Mouse (Mus musculus) CH12.LX (cell line): ENCODE data around the gene Ghdc. TPM values are rescaled to one million over a fixed set of nuclear protein-coding genes. Genes with fewer than 3 reads are reported as not detected.
A peak's percentile ranks its signal among the peaks of the same experiment; 100 is the strongest.

ENCODE experiments used
- DNase-seq: peaks from one replicate; pipeline ENCODE4 v3.0.0-alpha.2; 2013; ENCODE audit errors: extremely low read depth
- H3K27ac ChIP-seq: 2 replicates; pipeline ENCODE4 v1.5.1; 2012; ENCODE audit warnings: low read depth, mild to moderate bottlenecking, control low read depth, moderate library complexity; ENCODE audit not compliant: insufficient read depth
- H3K27me3 ChIP-seq: replicated peaks from 2 replicates; pipeline ENCODE3; 2012; ENCODE audit warnings: inconsistent platforms
- H3K36me3 ChIP-seq, 2 experiments: replicated peaks in 1 of 2; 2 replicates each; pipeline versions ENCODE3 to v1.6.1; 2012; ENCODE audit warnings: inconsistent platforms in 1 of 2, low read length in 1 of 2, mild to moderate bottlenecking in 1 of 2, mixed read lengths in 1 of 2, moderate library complexity in 1 of 2; ENCODE audit not compliant: control insufficient read depth in 1 of 2, insufficient read depth in 1 of 2
- H3K4me1 ChIP-seq, 2 experiments: 2 replicates each; pipeline ENCODE4 v1.6.1; 2012; ENCODE audit warnings: inconsistent platforms in 1 of 2, moderate library complexity in 1 of 2; ENCODE audit not compliant: insufficient read depth in 2 of 2, control insufficient read depth in 1 of 2
- H3K4me2 ChIP-seq: 2 replicates; pipeline ENCODE4 v1.6.1; 2012; ENCODE audit warnings: low read depth, mild to moderate bottlenecking, control low read depth; ENCODE audit not compliant: poor library complexity, insufficient read depth, severe bottlenecking
- H3K4me3 ChIP-seq, 3 experiments: fragments of 150-350 bp in 1 of 3; sonication (generic) in 1 of 3; replicated peaks in 1 of 3; 2 replicates each; pipeline versions ENCODE3 to v1.5.1; 2011 to 2012; ENCODE audit warnings: low read depth in 2 of 3, low read length in 2 of 3, mild to moderate bottlenecking in 2 of 3, moderate library complexity in 2 of 3, control low read depth in 1 of 3, improper control_type of control experiment in 1 of 3, inconsistent platforms in 1 of 3, mixed read lengths in 1 of 3; ENCODE audit not compliant: poor library complexity in 1 of 3
- H3K79me2 ChIP-seq: replicated peaks from 2 replicates; pipeline ENCODE4 v1.6.1; 2012; ENCODE audit warnings: mild to moderate bottlenecking, moderate library complexity; ENCODE audit not compliant: control insufficient read depth, poor library complexity, insufficient read depth, severe bottlenecking; ENCODE audit errors: extremely low read depth
- H3K9ac ChIP-seq: 2 replicates; pipeline ENCODE4 v1.6.1; 2012; ENCODE audit warnings: low read depth, mild to moderate bottlenecking, control low read depth, moderate library complexity; ENCODE audit not compliant: insufficient read depth
- H3K9me3 ChIP-seq: replicated peaks from 2 replicates; pipeline ENCODE3; 2012; ENCODE audit warnings: low read length, inconsistent platforms, mixed read lengths
- BHLHE40 ChIP-seq: IDR thresholded peaks from 2 replicates; pipeline ENCODE4 v1.6.1; 2011; ENCODE audit warnings: mild to moderate bottlenecking, low read depth, low read length, improper control_type of control experiment
- CHD1 ChIP-seq: IDR thresholded peaks from 2 replicates; pipeline ENCODE4 v1.6.1; 2012; ENCODE audit warnings: low read depth, low read length, improper control_type of control experiment, inconsistent platforms
- CHD2 ChIP-seq: IDR thresholded peaks from 2 replicates; pipeline ENCODE4 v1.6.1; 2011; ENCODE audit warnings: low read length, improper control_type of control experiment
- CTCF ChIP-seq, 2 experiments: IDR thresholded peaks in 1 of 2; conservative IDR thresholded peaks in 1 of 2; 2 replicates each; pipeline ENCODE4 v1.5.1; 2011 to 2012; ENCODE audit warnings: low read depth in 2 of 2, low read length in 2 of 2, improper control_type of control experiment in 1 of 2, inconsistent platforms in 1 of 2, mild to moderate bottlenecking in 1 of 2, moderate library complexity in 1 of 2
- ELF1 ChIP-seq: IDR thresholded peaks from 2 replicates; pipeline ENCODE4 v1.6.1; 2014; ENCODE audit warnings: low read depth, mild to moderate bottlenecking, inconsistent platforms, low read length, improper control_type of control experiment
- EP300 ChIP-seq: IDR thresholded peaks from 2 replicates; pipeline ENCODE4 v1.6.1; 2011; ENCODE audit warnings: low read length, improper control_type of control experiment
- ETS1 ChIP-seq: conservative IDR thresholded peaks from 2 replicates; pipeline ENCODE4 v1.6.1; 2012; ENCODE audit warnings: low read depth, mild to moderate bottlenecking, inconsistent platforms, low read length, improper control_type of control experiment, moderate library complexity
- HCFC1 ChIP-seq: IDR thresholded peaks from 2 replicates; pipeline ENCODE4 v1.6.1; 2012; ENCODE audit warnings: low read depth, mild to moderate bottlenecking, inconsistent platforms, low read length, improper control_type of control experiment
- IRF4 ChIP-seq: IDR thresholded peaks from 2 replicates; pipeline ENCODE4 v1.6.1; 2014; ENCODE audit warnings: low read depth, mild to moderate bottlenecking, inconsistent platforms, low read length, improper control_type of control experiment
- JUND ChIP-seq: conservative IDR thresholded peaks from 2 replicates; pipeline ENCODE4 v1.6.1; 2011; ENCODE audit warnings: low read depth, low read length, improper control_type of control experiment
- KAT2A ChIP-seq: IDR thresholded peaks from 2 replicates; pipeline ENCODE4 v1.6.1; 2012; ENCODE audit warnings: low read length, improper control_type of control experiment, inconsistent platforms; ENCODE audit not compliant: insufficient replicate concordance
- MAFK ChIP-seq: IDR thresholded peaks from 2 replicates; pipeline ENCODE4 v1.6.1; 2011; ENCODE audit warnings: low read length, improper control_type of control experiment; ENCODE audit not compliant: insufficient replicate concordance
- MAX ChIP-seq: IDR thresholded peaks from 2 replicates; pipeline ENCODE4 v1.6.1; 2011; ENCODE audit warnings: low read length, improper control_type of control experiment
- MAZ ChIP-seq: IDR thresholded peaks from 2 replicates; pipeline ENCODE4 v1.6.1; 2012; ENCODE audit warnings: low read depth, mild to moderate bottlenecking, inconsistent platforms, low read length, improper control_type of control experiment, moderate library complexity
- MEF2A ChIP-seq: IDR thresholded peaks from 2 replicates; pipeline ENCODE4 v1.6.1; 2014; ENCODE audit warnings: low read depth, mild to moderate bottlenecking, inconsistent platforms, low read length, improper control_type of control experiment, borderline replicate concordance
- NELFE ChIP-seq: IDR thresholded peaks from 2 replicates; pipeline ENCODE4 v1.6.1; 2011; ENCODE audit warnings: low read depth, low read length, improper control_type of control experiment
- PAX5 ChIP-seq: IDR thresholded peaks from 2 replicates; pipeline ENCODE4 v1.6.1; 2012; ENCODE audit warnings: low read length, inconsistent platforms, mixed read lengths
- POLR2A ChIP-seq: IDR thresholded peaks from 2 replicates; pipeline ENCODE4 v1.6.1; 2011; ENCODE audit warnings: low read depth, mild to moderate bottlenecking, improper control_type of control experiment, low read length
- SMC3 ChIP-seq: IDR thresholded peaks from 2 replicates; pipeline ENCODE4 v1.6.1; 2011; ENCODE audit warnings: low read depth, low read length, improper control_type of control experiment
- TCF12 ChIP-seq: IDR thresholded peaks from 2 replicates; pipeline ENCODE4 v1.6.1; 2014; ENCODE audit warnings: low read depth, mild to moderate bottlenecking, inconsistent platforms, low read length, improper control_type of control experiment
- USF2 ChIP-seq: conservative IDR thresholded peaks from 2 replicates; pipeline ENCODE4 v1.6.1; 2011; ENCODE audit warnings: low read depth, low read length, improper control_type of control experiment
- ZC3H11A ChIP-seq: IDR thresholded peaks from 2 replicates; pipeline ENCODE4 v1.6.1; 2012; ENCODE audit warnings: low read depth, mild to moderate bottlenecking, inconsistent platforms, low read length, improper control_type of control experiment
- ZKSCAN1 ChIP-seq: IDR thresholded peaks from 2 replicates; pipeline ENCODE4 v1.6.1; 2012; ENCODE audit warnings: low read depth, inconsistent platforms, low read length, improper control_type of control experiment, borderline replicate concordance
- ZMIZ1 ChIP-seq: IDR thresholded peaks from 2 replicates; pipeline ENCODE4 v1.6.1; 2012; ENCODE audit warnings: low read depth, mild to moderate bottlenecking, inconsistent platforms, low read length, improper control_type of control experiment
- ZNF384 ChIP-seq: IDR thresholded peaks from 2 replicates; pipeline ENCODE4 v1.6.1; 2012; ENCODE audit warnings: low read depth, low read length, improper control_type of control experiment, inconsistent platforms
- dilution Hi-C: fragments of 300-500 bp; cut with MboI; formaldehyde crosslinking; loops from 2 replicates; pipeline ENCODE4 v1.14.3; 2020; ENCODE audit warnings: low sequenced_read_pairs; ENCODE audit not compliant: extremely low pct_unique_long_range_greater_than_20kb, extremely low pct_ligation_motif_present
- in situ Hi-C: fragments of 300-500 bp; cut with MboI; formaldehyde crosslinking; loops from 3 replicates; pipeline ENCODE4 v1.14.3; 2019; ENCODE audit warnings: low sequenced_read_pairs, low pct_ligation_motif_present, low pct_unique_long_range_greater_than_20kb, mixed read lengths
- polyA plus RNA-seq: library from polyadenylated mRNA; unstranded; fragments of >175 nt; gene quantifications from 2 replicates; pipeline ENCODE4 v1.2.1, GENCODE M21; 2012; ENCODE audit warnings: low read depth; ENCODE audit not compliant: insufficient read length
- total RNA-seq, 2 experiments: library from RNA; depleted of rRNA; stranded (reverse); fragments of 300-350 nt in 1 of 2; fragments of >200 nt in 1 of 2; gene quantifications; 2 replicates each; pipeline ENCODE4 v1.2.3; 2012 to 2014

The Ghdc gene
- total and polyA plus RNA-seq, 3 experiments, result 10.9 to 17.9 (median 16.6) TPM

DNA sequence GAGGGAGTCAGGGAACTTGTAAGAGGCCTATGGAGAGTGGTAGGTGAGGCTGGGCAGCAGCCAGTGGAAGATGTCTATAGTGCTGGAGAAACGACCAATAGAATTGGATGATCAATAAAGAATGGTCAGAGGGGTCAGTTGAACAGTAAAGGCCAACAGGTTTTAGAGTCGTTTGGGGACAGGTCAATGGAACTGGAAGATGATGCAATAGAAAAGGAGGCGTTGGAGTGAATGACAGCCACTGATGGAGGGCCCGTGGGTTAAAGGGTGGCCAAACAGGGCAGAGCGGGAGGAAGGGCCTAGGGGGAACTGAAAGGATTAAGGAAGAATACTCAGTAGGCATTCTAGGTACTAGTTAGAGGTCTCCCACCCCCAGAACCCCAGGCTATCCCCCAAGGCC, 23.6 kb downstream of the Ghdc start:
- H3K4me1 ChIP-seq, result 0 out of 4 replicates have a peak, but pooled peaks cover 0 to 3% of the 10 kb centered on the region in 2 experiments
- DNase-seq, result no peak
- peaks cover 3% of the 10 kb centered on the region for H3K9me3 ChIP-seq
- H3K79me2 ChIP-seq, result no peaks in the 10 kb centered on the region
- TF ChIP-seq ZNF384 (no peak), POLR2A (no peak), HCFC1 (no peak), TCF12 (no peak)
- H3K27me3 ChIP-seq, result no peaks in the 10 kb centered on the region
- no peak overlapping the region for H3K4me2 ChIP-seq
- no peak overlapping the region for H3K9ac ChIP-seq
- no peak overlapping the region for H3K4me3 ChIP-seq
- H3K36me3 ChIP-seq, result peaks cover 24 to 89% of the 10 kb centered on the region in 2 experiments
- no peak overlapping the region for H3K27ac ChIP-seq
- dilution Hi-C loops, result no loop called here
- in situ Hi-C loops, result no loop called here

DNA sequence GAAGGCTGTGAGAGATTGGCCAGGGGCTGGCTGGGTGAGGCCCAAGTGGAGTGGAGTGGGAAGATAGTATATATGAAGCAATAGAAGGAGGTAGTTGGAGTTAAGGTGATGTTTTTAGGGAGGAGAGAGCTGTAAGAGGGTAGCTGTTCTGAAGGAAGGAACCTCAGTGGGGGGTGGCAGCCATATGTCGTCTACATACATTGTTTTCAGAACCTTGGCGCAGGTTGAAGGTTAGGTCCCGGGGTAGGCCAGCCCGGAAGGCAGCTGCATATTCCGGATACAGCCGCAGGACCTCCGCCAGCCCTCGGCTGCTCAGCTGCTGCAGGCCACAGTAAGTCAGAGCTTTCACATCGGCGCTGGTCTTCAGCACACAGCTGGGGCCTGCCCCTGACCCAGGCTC, 24.2 kb downstream of the Ghdc start:
- Histone ChIP-seq H3K9me3 (peaks cover 2% of the 10 kb centered on the region), H3K4me3 (no peak overlapping the region), H3K27me3 (no peaks in the 10 kb centered on the region), H3K79me2 (no peaks in the 10 kb centered on the region), H3K4me1 (0 out of 4 replicates have a peak, but pooled peaks cover 0 to 3% of the 10 kb centered on the region in 2 experiments), H3K4me2 (no peak overlapping the region), H3K9ac (no peak overlapping the region), H3K36me3 (peaks cover 19 to 87% of the 10 kb centered on the region in 2 experiments), H3K27ac (no peak overlapping the region)
- in situ Hi-C loops (no loop called here), dilution Hi-C loops (no loop called here)
- TF ChIP-seq CHD1 (no peak), ZC3H11A (no peak), TCF12 (no peak), ETS1 (no peak), NELFE (no peak), EP300 (no peak), SMC3 (no peak), ZNF384 (no peak), CTCF (conservative IDR thresholded peaks at IDR 0.05 in 1 of 2, IDR thresholded peaks at IDR 0.05 in 1 of 2; ENCODE audit: low read depth in 2 of 2, low read length in 2 of 2) (no peak), ZMIZ1 (no peak), MAX (no peak), MAZ (no peak)
- DNase-seq, result no peak

DNA sequence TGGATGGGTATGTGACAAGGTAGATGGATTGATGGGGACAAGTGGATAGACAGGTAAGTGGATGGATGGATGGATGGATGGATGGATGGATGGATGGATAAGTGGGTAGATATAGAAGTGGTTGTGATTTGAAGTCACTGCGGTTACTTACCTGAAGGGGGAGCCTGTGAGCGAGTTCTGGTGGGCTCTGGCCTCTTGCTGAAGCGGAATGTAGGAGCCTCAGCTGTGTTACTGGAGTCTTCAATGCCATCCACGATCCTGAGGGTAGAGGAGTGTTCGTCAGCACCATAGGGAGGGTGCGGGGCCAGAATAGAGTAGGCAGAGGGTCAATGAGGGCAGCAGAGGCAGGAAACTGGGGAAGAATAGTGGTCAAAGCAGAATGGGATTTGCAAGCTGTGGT, 25.7 kb downstream of the Ghdc start:
- Histone ChIP-seq H3K79me2 (no peaks in the 10 kb centered on the region), H3K36me3 (peaks cover 14 to 85% of the 10 kb centered on the region in 2 experiments), H3K4me1 (0 out of 4 replicates have a peak, but pooled peaks cover 0 to 3% of the 10 kb centered on the region in 2 experiments), H3K27ac (no peak overlapping the region), H3K4me2 (no peak overlapping the region), H3K4me3 (no peak overlapping the region), H3K9me3 (no peaks in the 10 kb centered on the region), H3K27me3 (no peaks in the 10 kb centered on the region), H3K9ac (no peak overlapping the region)
- dilution Hi-C loops (no loop called here), in situ Hi-C loops (no loop called here)
- DNase-seq, result peak; percentile 80
- TF ChIP-seq TCF12 (no peak), ZKSCAN1 (no peak), ETS1 (no peak), EP300 (no peak), MAFK (no peak), KAT2A (no peak), PAX5 (no peak), CHD2 (peak; percentile 22; the same call in 1 of the 2 replicates), ZNF384 (no peak), CHD1 (no peak), JUND (no peak), BHLHE40 (no peak), ELF1 (no peak), ZMIZ1 (no peak), MEF2A (no peak), ZC3H11A (0 out of 2 replicates have a peak, but pooled peaks have one; percentile 3), USF2 (no peak), IRF4 (no peak), CTCF (conservative IDR thresholded peaks at IDR 0.05 in 1 of 2, IDR thresholded peaks at IDR 0.05 in 1 of 2; ENCODE audit: low read depth in 2 of 2, low read length in 2 of 2) (peak; percentile 73 to 89)
